Mouse (Mus musculus) hindbrain, embryonic 14.5 days (tissue): ENCODE measurements around the gene Gm16427. TPM values are rescaled to one million over a fixed set of nuclear protein-coding genes. Genes with fewer than 3 reads are reported as not detected.
"Not testable (repeated sequence)": the region's sequence is repeated elsewhere in the genome, so short reads cannot be mapped to it uniquely, and the experiment has no call there.

Experiments
- ATAC-seq: fragments of 200-750 bp; cut with Nextera tagmentation; 2 replicates; pipeline ENCODE4 v1.8.0; 2017; ENCODE audit warnings: moderate number of reproducible peaks, mild to moderate bottlenecking, moderate TSS enrichment, moderate library complexity; ENCODE audit not compliant: low FRiP score
- DNase-seq: peaks from one replicate; pipeline ENCODE4 v3.0.0-alpha.2; 2015; ENCODE audit warnings: low spot score
- H3K27ac ChIP-seq: fragments of 300-500 bp; sonication (generic); 2 replicates; pipeline ENCODE4 v1.5.1; 2014; ENCODE audit warnings: mild to moderate bottlenecking, moderate library complexity
- H3K27me3 ChIP-seq: fragments of 300-500 bp; sonication (generic); 2 replicates; pipeline ENCODE4 v1.6.1; 2014; ENCODE audit warnings: mild to moderate bottlenecking, low read length, mixed read lengths; ENCODE audit not compliant: control insufficient read depth, insufficient read depth
- H3K36me3 ChIP-seq: fragments of 300-500 bp; sonication (generic); replicated peaks from 2 replicates; pipeline ENCODE4 v1.6.1; 2014; ENCODE audit not compliant: control insufficient read depth, insufficient read depth
- H3K4me1 ChIP-seq: fragments of 300-500 bp; sonication (generic); replicated peaks from 2 replicates; pipeline ENCODE4 v1.6.1; 2014; ENCODE audit warnings: antibody characterized with exemption, low read length, mixed read lengths; ENCODE audit not compliant: control insufficient read depth, insufficient read depth
- H3K4me2 ChIP-seq: fragments of 300-500 bp; sonication (generic); replicated peaks from 2 replicates; pipeline ENCODE4 v1.6.1; 2014; ENCODE audit warnings: mild to moderate bottlenecking, moderate library complexity
- H3K4me3 ChIP-seq: fragments of 300-500 bp; sonication (generic); replicated peaks from 2 replicates; pipeline ENCODE4 v1.5.1; 2014; ENCODE audit warnings: mild to moderate bottlenecking, low read length
- H3K9ac ChIP-seq: fragments of 300-500 bp; sonication (generic); 2 replicates; pipeline ENCODE4 v1.6.1; 2014
- H3K9me3 ChIP-seq: fragments of 300-500 bp; sonication (generic); 2 replicates; pipeline ENCODE4 v1.6.1; 2016; ENCODE audit warnings: low read length; ENCODE audit not compliant: control insufficient read depth
- WGBS: fragments of 180-500 bp; shearing (Covaris S2); extraction: QIAGEN DNeasy Blood & Tissue Kit; methylation state at CpG from one replicate; pipeline ENCODE4 v1.1.7; 2014; 5-methylcytosine and 5-hydroxymethylcytosine counted together
- polyA plus RNA-seq: library from polyadenylated mRNA; unstranded; fragments of >200 nt; fragmentation: Nextera tagmentation; extraction: Ambion mirVana; gene quantifications from 2 replicates; pipeline ENCODE4 v1.2.1, GENCODE M21; 2014

Gm16427 gene
- not detected in 2 replicates for polyA plus RNA-seq

DNA sequence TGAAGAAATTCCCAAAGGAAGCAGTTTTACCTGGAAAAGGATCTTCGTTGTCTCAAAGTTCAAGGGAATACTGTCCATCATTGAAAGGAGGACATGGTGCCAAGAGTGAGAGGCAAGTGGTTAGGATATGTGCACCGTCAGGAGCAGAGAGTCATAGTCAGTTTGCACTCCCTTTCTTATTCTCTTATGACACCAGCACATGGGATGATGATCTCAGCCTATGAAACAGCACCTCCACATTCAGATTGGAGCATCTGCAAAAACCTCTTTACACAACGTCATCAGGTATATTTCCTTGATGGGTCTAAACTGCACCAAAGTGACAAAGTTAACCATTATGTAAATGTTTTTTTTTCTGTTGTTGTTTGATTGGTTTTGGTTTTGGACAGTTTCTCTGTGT, at the start of gene Gm16427:
TSS of gene Gm16427 (minus strand) at position 101 of the 400 bp plus-strand sequence.
- 68% methylated on average over 2 of the region's 3 CpGs for WGBS
- not testable (repeated sequence) for H3K9ac ChIP-seq, H3K36me3 ChIP-seq, H3K4me3 ChIP-seq, H3K4me2 ChIP-seq, H3K4me1 ChIP-seq, H3K27me3 ChIP-seq, ATAC-seq, H3K27ac ChIP-seq, H3K9me3 ChIP-seq, DNase-seq

Other genes starting within 250 kb of the Gm16427 start
- gene C87414, start 131.4 kb upstream of the Gm16427 start, polyA plus RNA-seq = not detected in 2 replicates